Mouse (Mus musculus) fat pad, adult 2 months (tissue): ENCODE data around the gene Limk2.
A peak's percentile ranks its signal among the peaks of the same experiment; 100 is the strongest.

Source experiments
- DNase-seq: peaks from one replicate; pipeline ENCODE4 v3.0.0-alpha.2; 2011; ENCODE audit warnings: low read depth, low spot score; ENCODE audit errors: extremely low read depth

Gene Limk2

GRCm38 (mm10) chr11:3334711-3335316 is 74.2 kb downstream of the Limk2 start:
- no peak for DNase-seq

- no peak for DNase-seq
Observed at GRCm38 (mm10) chr11:3334141-3334710, 74.8 kb downstream of the Limk2 start.

DNA sequence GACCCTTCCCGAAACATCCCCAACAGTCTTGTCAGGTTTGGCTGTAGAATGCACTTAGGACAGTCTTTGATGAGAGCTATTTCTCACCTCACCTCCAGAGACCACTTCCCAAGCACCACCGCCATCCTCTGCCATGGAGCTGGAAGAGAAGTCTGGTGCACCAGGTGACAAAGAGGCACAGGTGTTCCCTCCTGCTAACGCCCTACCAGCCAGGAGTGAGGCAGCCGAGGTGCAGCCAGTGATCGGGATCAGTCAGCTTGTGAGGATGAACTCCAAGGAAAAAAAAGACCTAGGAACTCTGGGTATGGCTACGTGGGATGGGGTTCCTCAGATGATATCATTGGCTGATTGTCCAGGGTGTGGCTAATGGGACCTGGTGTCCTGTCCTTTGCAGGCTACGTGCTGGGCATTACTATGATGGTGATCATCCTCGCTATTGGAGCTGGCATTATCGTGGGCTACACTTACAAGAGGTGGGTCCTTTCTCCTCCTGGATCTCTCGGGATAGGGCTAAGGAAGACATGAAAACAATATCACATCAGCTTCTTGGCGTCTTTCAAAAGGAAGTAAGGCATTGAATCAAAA is 75.8 kb downstream of the Limk2 start:
- DNase-seq: no peak

DNA sequence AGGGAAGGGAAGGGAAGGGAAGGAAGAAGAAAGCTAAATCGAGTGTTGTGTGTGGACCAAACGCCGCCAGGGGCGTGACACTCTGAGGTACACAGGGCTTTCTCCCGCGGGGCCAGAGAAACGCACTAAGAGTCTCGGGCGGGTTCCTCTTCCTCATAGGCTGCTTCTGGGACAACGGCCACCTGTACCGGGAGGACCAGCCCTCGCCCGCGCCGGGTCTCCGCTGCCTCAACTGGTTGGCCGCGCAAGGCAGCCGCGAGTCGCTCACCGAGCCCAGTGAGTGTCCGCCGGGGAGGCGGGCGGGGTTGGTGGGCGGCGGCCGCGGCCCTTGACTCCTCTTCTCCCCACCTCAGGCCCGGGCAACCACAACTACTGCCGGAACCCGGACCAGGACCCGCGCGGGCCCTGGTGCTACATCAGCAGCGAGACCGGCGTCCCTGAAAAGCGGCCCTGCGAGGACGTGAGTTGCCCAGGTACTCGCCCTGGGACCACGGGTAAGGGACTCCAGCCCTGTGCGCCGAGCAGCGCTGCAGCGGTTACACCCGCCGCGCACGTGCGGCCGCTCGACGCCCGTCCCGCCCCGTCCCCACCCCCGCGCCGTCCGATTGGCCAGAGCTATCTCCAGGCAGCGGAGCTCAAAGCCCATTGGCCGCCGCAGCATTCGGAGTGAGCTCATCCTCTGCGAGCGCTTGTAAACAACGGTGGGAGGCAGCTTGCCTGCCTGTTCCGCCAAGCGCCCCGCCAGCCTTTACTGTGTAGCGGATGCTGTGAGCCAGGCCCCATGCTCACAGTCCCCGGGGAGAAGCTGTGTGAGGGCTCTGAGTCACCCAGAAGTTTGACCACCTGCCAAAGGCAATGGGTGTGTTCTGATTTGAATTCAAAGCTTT is 77.0 kb downstream of the Limk2 start:
- DNase-seq: no peak

DNA sequence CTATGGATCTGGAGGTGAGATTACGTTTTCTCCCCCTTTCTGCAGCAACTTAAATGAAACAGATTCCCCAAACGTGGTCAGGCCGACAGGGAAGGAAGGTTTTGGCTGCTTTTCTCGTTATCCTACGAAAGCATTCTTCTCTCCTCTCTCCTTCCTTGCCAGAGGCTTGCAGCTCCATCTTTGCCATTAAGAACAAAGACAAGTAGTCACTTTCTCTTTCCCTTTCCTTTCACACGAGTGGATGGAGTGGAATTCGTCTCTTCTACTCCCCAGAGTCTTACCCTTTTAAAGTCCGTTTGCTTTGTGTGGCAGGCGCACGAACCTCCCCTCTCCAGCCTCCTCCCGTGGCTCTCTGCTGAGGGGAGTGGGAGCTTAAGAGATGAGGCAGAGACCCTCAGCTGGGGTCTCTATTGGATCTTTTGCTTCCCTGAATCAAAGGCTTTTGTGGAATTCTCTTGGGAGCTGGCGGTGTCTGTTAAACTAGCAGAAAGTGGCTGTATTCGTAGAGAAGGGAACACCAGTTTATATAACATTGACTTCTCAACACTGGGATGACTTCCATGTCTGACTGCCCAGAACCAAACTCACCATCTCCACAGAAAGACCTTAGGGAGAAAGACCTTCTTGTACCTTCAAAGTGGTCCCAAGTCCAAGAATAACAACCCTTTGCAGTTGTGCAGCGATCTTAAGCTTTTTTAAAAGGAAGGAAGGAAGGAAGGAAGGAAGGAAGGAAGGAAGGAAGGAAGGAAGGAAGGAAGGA is 77.8 kb downstream of the Limk2 start:
- DNase-seq: no peak

GRCm38 (mm10) chr11:3330566-3330965 is 78.4 kb downstream of the Limk2 start:
- no peak for DNase-seq

GRCm38 (mm10) chr11:3329891-3330451 is 79.0 kb downstream of the Limk2 start, which contains the start of gene Pik3ip1:
Gene Pik3ip1, plus strand, starts transcription at chr11:3330401.
- DNase-seq: no peak

DNA sequence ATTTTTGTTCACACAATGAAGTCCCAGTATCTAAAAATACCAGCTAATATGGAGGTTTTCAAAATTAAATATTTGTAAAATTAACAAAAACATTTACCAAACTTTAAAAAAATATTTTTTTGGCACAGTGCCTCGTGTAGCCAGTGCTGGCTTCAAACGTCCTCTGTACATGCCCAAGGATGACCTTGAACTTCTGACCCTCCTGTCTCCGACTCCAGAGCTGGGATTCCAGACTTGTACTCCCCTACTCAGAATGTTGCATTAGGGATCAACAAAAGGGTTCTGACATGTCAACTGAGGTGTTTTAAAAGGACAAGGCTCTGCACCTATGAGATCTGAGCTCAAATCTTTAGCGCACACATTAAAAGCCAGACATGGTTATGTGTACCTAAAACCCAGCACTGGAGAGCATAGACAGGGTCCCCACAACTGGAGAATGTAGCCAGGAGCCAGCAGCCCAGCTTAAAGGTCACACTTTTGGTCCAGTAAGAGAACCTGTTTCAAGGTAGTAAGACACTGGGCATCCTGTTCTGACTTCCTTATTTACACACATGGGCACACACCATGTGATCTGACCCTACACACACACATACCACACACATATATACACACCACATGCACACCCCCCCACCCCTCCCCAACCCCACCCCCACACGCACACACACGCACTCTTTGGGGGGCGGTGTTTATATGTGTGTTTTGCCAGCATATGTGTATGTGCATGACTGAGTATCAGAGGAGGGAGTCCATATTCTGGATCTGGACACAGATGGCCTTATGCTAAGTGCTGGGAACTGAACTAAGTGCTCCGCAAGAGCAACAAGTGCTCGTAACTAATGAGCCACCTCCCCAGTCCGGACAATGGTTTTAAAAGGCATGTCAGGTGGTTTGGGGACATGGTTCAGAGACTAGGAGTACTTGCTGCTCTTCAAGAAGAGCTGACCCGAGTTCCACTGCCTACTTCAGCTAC is 79.9 kb downstream of the Limk2 start:
- DNase-seq: no peak

DNA sequence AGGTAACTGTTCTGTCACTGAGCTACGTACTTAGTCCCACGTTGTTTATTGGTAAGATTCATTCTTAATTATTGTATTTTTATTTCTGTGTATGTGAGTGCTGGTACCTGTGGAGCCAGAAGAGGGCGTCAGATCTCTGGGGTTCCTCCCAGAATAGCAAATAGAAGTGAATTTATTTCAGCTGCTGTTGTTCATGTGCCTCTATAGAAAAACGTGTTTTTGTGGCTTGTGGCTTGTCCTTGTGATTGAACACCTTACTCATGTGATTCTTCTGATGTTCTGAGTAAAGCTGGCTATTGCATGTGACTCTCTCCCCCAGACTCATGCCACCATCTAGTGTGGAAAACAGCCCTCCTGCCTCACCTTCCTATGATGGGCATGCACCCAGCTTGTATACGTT is 80.7 kb downstream of the Limk2 start:
- DNase-seq: no peak

- no peak for DNase-seq
Observed at GRCm38 (mm10) chr11:3318286-3318685, 90.7 kb downstream of the Limk2 start.

DNA sequence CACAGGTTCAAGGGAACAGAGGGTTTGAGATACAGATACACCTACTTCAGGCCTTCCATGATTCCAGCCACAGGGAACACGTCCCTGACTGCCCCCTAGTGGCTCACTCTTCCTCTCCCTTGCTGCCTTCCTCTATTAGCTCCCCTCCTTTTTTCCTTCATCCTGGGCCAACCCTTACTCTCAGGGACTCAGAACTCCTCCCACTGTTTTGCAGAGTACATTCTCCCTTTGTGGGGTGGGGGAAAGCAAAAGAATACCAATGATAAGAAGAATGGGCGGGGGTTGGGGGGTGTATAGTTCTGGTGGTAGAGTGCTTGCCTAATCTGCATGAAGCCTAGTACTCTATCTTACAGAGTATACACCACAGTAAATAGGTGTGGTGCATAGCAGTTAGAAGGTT is 94.8 kb downstream of the Limk2 start:
- no peak for DNase-seq

DNA sequence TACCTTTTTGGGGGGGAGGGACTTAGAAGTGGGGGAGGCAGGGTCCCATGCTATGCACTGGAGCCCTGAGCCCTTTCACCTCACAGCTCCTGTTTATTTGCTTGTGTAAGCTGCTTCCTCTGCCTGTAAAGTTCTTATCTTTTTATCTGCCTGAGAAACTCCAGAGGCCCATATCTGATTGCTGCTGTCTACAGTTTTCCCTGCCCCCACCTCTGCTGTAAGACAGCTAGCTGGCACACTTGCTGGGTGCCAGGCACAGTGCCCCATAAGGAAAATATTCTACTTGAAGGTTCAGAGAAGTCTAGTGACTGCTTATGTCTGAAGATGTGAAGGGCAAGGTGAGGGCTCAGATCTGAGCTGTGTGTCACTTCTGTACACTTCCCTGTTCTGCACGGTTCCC is 95.7 kb downstream of the Limk2 start:
- DNase-seq: no peak

DNA sequence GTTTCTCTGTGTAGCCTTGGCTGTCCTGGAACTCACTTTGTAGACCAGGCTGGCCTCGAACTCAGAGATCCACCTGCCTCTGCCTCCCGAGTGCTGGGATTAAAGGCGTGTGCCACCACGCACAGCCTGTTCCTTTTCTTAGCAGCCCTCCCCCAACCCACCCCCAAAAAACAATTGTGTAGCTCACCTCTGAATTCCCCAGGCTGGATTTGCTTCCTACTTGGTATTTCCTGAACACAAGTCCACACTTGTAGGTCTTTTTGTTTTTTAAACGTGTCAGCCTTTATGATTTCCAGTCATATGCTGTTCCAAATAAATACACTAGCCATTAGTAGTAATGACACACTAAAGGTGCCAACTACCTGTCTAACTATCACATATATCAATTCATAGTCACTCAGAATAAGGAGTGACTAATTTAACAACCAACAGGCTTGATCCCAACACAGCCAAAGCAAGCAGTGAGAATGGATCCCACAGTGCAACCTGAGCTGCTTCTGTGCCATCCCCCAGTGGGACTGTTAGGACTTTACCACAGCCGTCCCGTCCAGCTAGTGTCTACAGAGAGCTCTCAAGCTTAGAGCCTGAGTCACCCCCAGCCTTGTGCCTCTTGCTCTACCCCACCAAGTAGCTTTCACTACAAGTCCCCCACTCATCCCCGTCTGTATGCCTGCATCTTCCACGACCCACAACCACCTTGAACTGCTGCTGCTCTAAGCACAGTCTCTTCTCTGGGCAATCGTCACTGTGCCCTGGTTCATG is 97.2 kb downstream of the Limk2 start:
- DNase-seq: no peak

DNA sequence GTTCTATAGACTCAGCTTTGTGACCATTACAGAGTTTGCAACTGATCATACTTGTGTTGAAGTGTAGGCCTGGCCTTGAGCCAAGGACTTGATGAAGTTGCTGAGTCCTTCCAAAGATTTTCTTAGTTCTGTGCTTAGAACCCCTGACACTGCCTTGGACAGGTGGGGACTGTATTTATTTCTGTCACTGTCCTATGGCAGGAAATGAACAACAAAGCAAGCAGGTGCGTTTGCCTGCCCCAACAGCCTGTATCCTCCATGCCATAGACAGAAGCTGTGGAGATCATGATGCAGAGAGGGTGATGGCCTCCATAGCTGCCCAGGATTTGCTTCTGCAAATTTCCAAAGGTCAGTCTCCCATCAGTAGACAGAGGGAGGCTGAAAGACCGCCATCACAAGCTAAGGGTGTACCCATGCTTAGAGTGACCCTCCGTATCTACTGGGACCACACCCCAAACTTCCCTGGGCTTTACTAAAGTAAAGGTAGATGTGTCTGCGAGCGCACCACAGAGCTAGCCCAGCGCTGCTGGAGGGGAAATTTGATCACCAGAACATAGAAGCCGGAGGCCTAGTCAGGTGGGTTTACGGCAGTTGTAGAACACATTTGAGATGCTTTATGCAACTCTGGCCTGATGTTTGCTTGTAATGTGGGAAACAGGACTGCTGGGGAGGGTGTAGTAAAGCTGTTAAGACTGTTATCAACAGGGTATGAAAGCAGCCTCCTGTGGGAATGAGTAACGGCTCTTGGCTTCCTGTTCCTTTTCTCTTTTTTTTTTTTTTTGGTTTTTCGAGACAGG is 98.0 kb downstream of the Limk2 start:
- no peak for DNase-seq

GRCm38 (mm10) chr11:3309884-3310283 is 99.1 kb downstream of the Limk2 start:
- no peak for DNase-seq

GRCm38 (mm10) chr11:3307875-3308274 is 101.1 kb downstream of the Limk2 start:
- DNase-seq: no peak

- DNase-seq: no peak
Observed at GRCm38 (mm10) chr11:3305821-3306220, 103.2 kb downstream of the Limk2 start.

GRCm38 (mm10) chr11:3302792-3303191 is 106.2 kb downstream of the Limk2 start:
- peak; percentile 88 for DNase-seq
